Mouse (Mus musculus) activated CD4-positive, CD25-positive, alpha-beta regulatory T cell (primary cell): ENCODE data around the gene B3gat2. TPM values are rescaled to one million over a fixed set of nuclear protein-coding genes. Genes with fewer than 3 reads are reported as not detected.

Source experiments
- polyA plus RNA-seq, 2 experiments: library from polyadenylated mRNA; unstranded; fragments of 100-300 nt; shearing (Covaris generic); gene quantifications; one replicate each; pipeline ENCODE4 v1.2.1; 2017

The B3gat2 gene
- 1 to 10 TPM; 1.3 to 1.4 TPM for polyA plus RNA-seq

GRCm38 (mm10) chr1:23761502-23762135 is at the start of gene B3gat2:
B3gat2 (plus strand) TSS chr1:23761753.

Other genes with a start within 250 kb of the B3gat2 start
- gene Smap1, start 160.6 kb downstream of the B3gat2 start, polyA plus RNA-seq, result 10 to 100 TPM; 85.7 to 97.4 TPM
- 10 to 100 TPM; 53.5 to 57.4 TPM for gene Sdhaf4, start 243.9 kb downstream of the B3gat2 start, polyA plus RNA-seq